Mouse (Mus musculus) liver, embryonic 12.5 days (tissue): ENCODE data around the gene Stx5a. TPM values are rescaled to one million over a fixed set of nuclear protein-coding genes. Genes with fewer than 3 reads are reported as not detected.

ENCODE experiments used
- ATAC-seq: fragments of 200-750 bp; cut with Nextera tagmentation; 2 replicates; pipeline ENCODE4 v1.8.0; 2017; ENCODE audit warnings: moderate number of reproducible peaks, mild to moderate bottlenecking, moderate library complexity
- H3K27ac ChIP-seq: fragments of 300-500 bp; sonication (generic); 2 replicates; pipeline ENCODE4 v1.5.1; 2016; ENCODE audit warnings: mild to moderate bottlenecking
- H3K27me3 ChIP-seq: fragments of 300-500 bp; sonication (generic); replicated peaks from 2 replicates; pipeline ENCODE4 v1.6.1; 2016; ENCODE audit warnings: mild to moderate bottlenecking, moderate library complexity
- H3K36me3 ChIP-seq: fragments of 300-500 bp; sonication (generic); 2 replicates; pipeline ENCODE4 v1.6.1; 2016; ENCODE audit warnings: mild to moderate bottlenecking, moderate library complexity
- H3K4me1 ChIP-seq: fragments of 300-500 bp; sonication (generic); 2 replicates; pipeline ENCODE4 v1.6.1; 2016
- H3K4me2 ChIP-seq: fragments of 300-500 bp; sonication (generic); 2 replicates; pipeline ENCODE4 v1.6.1; 2016; ENCODE audit warnings: mild to moderate bottlenecking, moderate library complexity
- H3K4me3 ChIP-seq: fragments of 300-500 bp; sonication (generic); 2 replicates; pipeline ENCODE4 v1.5.1; 2016; ENCODE audit warnings: mild to moderate bottlenecking, moderate library complexity
- H3K9ac ChIP-seq: fragments of 300-500 bp; sonication (generic); 2 replicates; pipeline ENCODE4 v1.6.1; 2016; ENCODE audit warnings: mild to moderate bottlenecking, moderate library complexity
- H3K9me3 ChIP-seq: fragments of 300-500 bp; sonication (generic); replicated peaks from 2 replicates; pipeline ENCODE4 v1.6.1; 2016; ENCODE audit warnings: mild to moderate bottlenecking, moderate library complexity
- WGBS: fragments of 180-500 bp; shearing (Covaris S2); methylation state at CpG from one replicate; pipeline ENCODE4 v1.1.7; 2016; ENCODE audit not compliant: insufficient replicate concordance; 5-methylcytosine and 5-hydroxymethylcytosine counted together
- microRNA-seq: library from miRNA; unstranded; fragments of <30 nt; microRNA quantifications from one replicate; pipeline ENCODE4, GENCODE M21; 2017
- polyA plus RNA-seq: library from polyadenylated mRNA; unstranded; fragments of >200 nt; fragmentation: Nextera tagmentation; extraction: Ambion mirVana; gene quantifications from 2 replicates; pipeline ENCODE4 v1.2.1, GENCODE M21; 2016

Stx5a gene
- polyA plus RNA-seq, 1 experiment from 2014 or later = 58.4 TPM

GRCm38 (mm10) chr19:8789171-8789570, 48.0 kb downstream of the Stx5a start:
- peaks cover 26% of the 10 kb centered on the region for H3K36me3 ChIP-seq
- 0 out of 2 replicates have a peak overlapping the region, but pooled peaks have one; percentile 7 for H3K27ac ChIP-seq
- no peak overlapping the region for H3K4me3 ChIP-seq
- ATAC-seq = no peak
- 61% methylated on average over 1 of the region's 1 CpGs for WGBS
- H3K4me1 ChIP-seq = peaks cover 17% of the 10 kb centered on the region
- peaks cover 9% of the 10 kb centered on the region; the same call in 1 of the 2 replicates for H3K9me3 ChIP-seq
- no peaks in the 10 kb centered on the region for H3K27me3 ChIP-seq
- no peak overlapping the region for H3K4me2 ChIP-seq
- H3K9ac ChIP-seq = no peak overlapping the region

- Histone ChIP-seq H3K9me3 (peaks cover 9% of the 10 kb centered on the region; the same call in 1 of the 2 replicates), H3K4me2 (no peak overlapping the region), H3K4me3 (no peak overlapping the region), H3K9ac (no peak overlapping the region), H3K27ac (no peak overlapping the region), H3K27me3 (no peaks in the 10 kb centered on the region), H3K36me3 (peaks cover 36% of the 10 kb centered on the region), H3K4me1 (peaks cover 12% of the 10 kb centered on the region)
- ATAC-seq = no peak
- WGBS = 74% methylated on average over 7 of the region's 7 CpGs
Observed at GRCm38 (mm10) chr19:8790171-8790570, 49.0 kb downstream of the Stx5a start.

- Histone ChIP-seq H3K27me3 (no peaks in the 10 kb centered on the region), H3K27ac (peak within 1 kb of the TSS; percentile 72), H3K4me1 (peaks cover 40% of the 10 kb centered on the region), H3K4me2 (peak within 1 kb of the TSS; percentile 81), H3K9me3 (peaks cover 4% of the 10 kb centered on the region; the same call in 1 of the 2 replicates), H3K9ac (peak within 1 kb of the TSS; percentile 74), H3K4me3 (peak within 1 kb of the TSS; percentile 76), H3K36me3 (peaks cover 30% of the 10 kb centered on the region)
- under 1% methylated on average over 25 of the region's 25 CpGs for WGBS
- ATAC-seq = peak; percentile 64
Observed at GRCm38 (mm10) chr19:8798264-8798946, 57.2 kb downstream of the Stx5a start, which contains the start of gene Polr2g. Gene Polr2g, minus strand, starts transcription at chr19:8798577.

GRCm38 (mm10) chr19:8798947-8799315, 57.7 kb downstream of the Stx5a start:
- Histone ChIP-seq H3K27me3 (no peaks in the 10 kb centered on the region), H3K4me1 (peaks cover 45% of the 10 kb centered on the region), H3K9me3 (no peaks in the 10 kb centered on the region), H3K4me2 (peak overlapping the region; percentile 81), H3K36me3 (peaks cover 25% of the 10 kb centered on the region), H3K27ac (no peak overlapping the region), H3K9ac (peak overlapping the region; percentile 74; the same call in 1 of the 2 replicates), H3K4me3 (peak overlapping the region; percentile 76)
- no peak for ATAC-seq

GRCm38 (mm10) chr19:8802130-8802821, 61.1 kb downstream of the Stx5a start, which contains the start of gene Zbtb3:
Gene Zbtb3, plus strand, starts transcription at chr19:8802555.
- peak within 1 kb of the TSS; percentile 81 for H3K4me2 ChIP-seq
- no peaks in the 10 kb centered on the region for H3K9me3 ChIP-seq
- ATAC-seq = peak; percentile 96
- H3K9ac ChIP-seq = peak within 1 kb of the TSS; percentile 68
- peaks cover 41% of the 10 kb centered on the region for H3K4me1 ChIP-seq
- WGBS = under 1% methylated on average over 30 of the region's 30 CpGs
- H3K4me3 ChIP-seq = peak within 1 kb of the TSS; percentile 67
- H3K27ac ChIP-seq = peak within 1 kb of the TSS; percentile 83
- peaks cover 24% of the 10 kb centered on the region for H3K36me3 ChIP-seq
- no peaks in the 10 kb centered on the region for H3K27me3 ChIP-seq

GRCm38 (mm10) chr19:8803204-8803780, 62.1 kb downstream of the Stx5a start:
- Histone ChIP-seq H3K4me2 (peak overlapping the region; percentile 81), H3K27ac (peak overlapping the region; percentile 78), H3K27me3 (no peaks in the 10 kb centered on the region), H3K4me3 (peak overlapping the region; percentile 67), H3K9ac (peak overlapping the region; percentile 34), H3K9me3 (no peaks in the 10 kb centered on the region), H3K36me3 (peaks cover 34% of the 10 kb centered on the region), H3K4me1 (peaks cover 35% of the 10 kb centered on the region)
- no peak for ATAC-seq
- WGBS = 65% methylated on average over 9 of the region's 9 CpGs

- H3K36me3 ChIP-seq = peaks cover 42% of the 10 kb centered on the region
- H3K4me2 ChIP-seq = peak overlapping the region; percentile 81; the same call in 1 of the 2 replicates
- no peak overlapping the region for H3K9ac ChIP-seq
- no peak for ATAC-seq
- H3K4me1 ChIP-seq = peaks cover 30% of the 10 kb centered on the region
- no peaks in the 10 kb centered on the region for H3K9me3 ChIP-seq
- H3K27ac ChIP-seq = peak overlapping the region; percentile 78
- no peaks in the 10 kb centered on the region for H3K27me3 ChIP-seq
- WGBS = 63% methylated on average over 11 of the region's 11 CpGs
- H3K4me3 ChIP-seq = no peak overlapping the region
Observed at GRCm38 (mm10) chr19:8803879-8804660, 62.9 kb downstream of the Stx5a start.

Small RNA genes lying within 50 kb of the gene (microRNA-seq; reads per million reads assigned to microRNA genes)
- gene Mir6992 = not detected

Other genes with a start within 250 kb of the Stx5a start
- gene Slc22a8, start 150.2 kb upstream of the Stx5a start, polyA plus RNA-seq = 1.6 and 1.7 TPM in 2 replicates
- gene Slc22a6, start 123.4 kb upstream of the Stx5a start, polyA plus RNA-seq = not detected in 2 replicates
- gene Chrm1, start 77.6 kb upstream of the Stx5a start, polyA plus RNA-seq = not detected in 2 replicates
- 133 and 141 TPM in 2 replicates for gene Slc3a2, start 18.0 kb upstream of the Stx5a start, polyA plus RNA-seq
- gene Wdr74, start 5.6 kb upstream of the Stx5a start, polyA plus RNA-seq = 87.1 and 95.9 TPM in 2 replicates
- 2.1 and 2.3 TPM in 2 replicates for gene 1700092M07Rik, start 695 bp upstream of the Stx5a start, polyA plus RNA-seq
- 116 and 130 TPM in 2 replicates for gene Nxf1, start 15.7 kb downstream of the Stx5a start, polyA plus RNA-seq
- 77.4 and 80.0 TPM in 2 replicates for gene Tmem223, start 29.6 kb downstream of the Stx5a start, polyA plus RNA-seq
- gene Tmem179b, start 33.1 kb downstream of the Stx5a start, polyA plus RNA-seq = 99.1 and 104 TPM in 2 replicates
- 21.8 and 23.1 TPM in 2 replicates for gene Taf6l, start 45.0 kb downstream of the Stx5a start, polyA plus RNA-seq
- gene Polr2g, start 57.2 kb downstream of the Stx5a start, polyA plus RNA-seq = 105 and 110 TPM in 2 replicates
- gene Zbtb3, start 61.1 kb downstream of the Stx5a start, polyA plus RNA-seq = 2.3 and 2.8 TPM in 2 replicates
- 29.6 and 31.6 TPM in 2 replicates for gene Ttc9c, start 77.9 kb downstream of the Stx5a start, polyA plus RNA-seq
- gene Hnrnpul2, start 78.6 kb downstream of the Stx5a start, polyA plus RNA-seq = 3.5 and 3.6 TPM in 2 replicates
- 0.26 TPM in 1 of 2 replicates, not detected in the other for gene AC129217.1, start 88.4 kb downstream of the Stx5a start, polyA plus RNA-seq
- gene Bscl2, start 96.1 kb downstream of the Stx5a start, polyA plus RNA-seq = 37.0 and 45.2 TPM in 2 replicates
- gene Gng3, start 97.8 kb downstream of the Stx5a start, polyA plus RNA-seq = 0.62 and 0.65 TPM in 2 replicates
- gene Lrrn4cl, start 109.4 kb downstream of the Stx5a start, polyA plus RNA-seq = 0.11 TPM in 1 of 2 replicates, not detected in the other
- gene Ubxn1, start 130.1 kb downstream of the Stx5a start, polyA plus RNA-seq = 133 and 135 TPM in 2 replicates
- 40.6 and 43.4 TPM in 2 replicates for gene Uqcc3, start 139.5 kb downstream of the Stx5a start, polyA plus RNA-seq
- 76.1 and 80.4 TPM in 2 replicates for gene Lbhd1, start 142.3 kb downstream of the Stx5a start, polyA plus RNA-seq
- gene Gm49403, start 142.5 kb downstream of the Stx5a start, polyA plus RNA-seq = not detected in 2 replicates
- gene 1810009A15Rik, start 147.4 kb downstream of the Stx5a start, polyA plus RNA-seq = 107 and 111 TPM in 2 replicates
- gene Gm49416, start 147.5 kb downstream of the Stx5a start, polyA plus RNA-seq = not detected in 2 replicates
- gene Ints5, start 151.6 kb downstream of the Stx5a start, polyA plus RNA-seq = 39.9 and 40.8 TPM in 2 replicates
- gene Ganab, start 156.7 kb downstream of the Stx5a start, polyA plus RNA-seq = 61.9 TPM in 2 replicates
- 28.4 and 31.7 TPM in 2 replicates for gene B3gat3, start 179.0 kb downstream of the Stx5a start, polyA plus RNA-seq
- gene Rom1, start 187.9 kb downstream of the Stx5a start, polyA plus RNA-seq = 3.0 and 3.4 TPM in 2 replicates
- 21.3 and 23.0 TPM in 2 replicates for gene Eml3, start 188.1 kb downstream of the Stx5a start, polyA plus RNA-seq
- 138 and 140 TPM in 2 replicates for gene Mta2, start 200.5 kb downstream of the Stx5a start, polyA plus RNA-seq
- gene Tut1, start 212.4 kb downstream of the Stx5a start, polyA plus RNA-seq = 26.0 and 27.7 TPM in 2 replicates
- 358 and 366 TPM in 2 replicates for gene Eef1g, start 225.6 kb downstream of the Stx5a start, polyA plus RNA-seq
- 1.8 and 2.0 TPM in 2 replicates for gene Ahnak, start 247.9 kb downstream of the Stx5a start, polyA plus RNA-seq